Mouse (Mus musculus) thymus, adult 18-20 months (tissue): Measurements from ENCODE around the gene Synpo2.

Source experiments
- DNase-seq, 2 experiments: peaks; one replicate each; pipeline ENCODE4 v3.0.0; 2022; ENCODE audit warnings: mixed read lengths in 2 of 2

Gene Synpo2

GRCm38 (mm10) chr3:123235921-123236320, at the start of gene Synpo2:
Gene Synpo2, minus strand, starts transcription at chr3:123236149.
- no peak for DNase-seq

- DNase-seq = no peak
These were observed 49.7 kb upstream of the Synpo2 start for GRCm38 (mm10) chr3:123285649-123286048.

GRCm38 (mm10) chr3:123284284-123284683, 48.3 kb upstream of the Synpo2 start:
- DNase-seq = no peak

- no peak for DNase-seq
These were observed 47.1 kb upstream of the Synpo2 start for GRCm38 (mm10) chr3:123282866-123283615.

- DNase-seq = peak; percentile 34 to 43
These were observed 31.8 kb upstream of the Synpo2 start for GRCm38 (mm10) chr3:123267741-123268201.

GRCm38 (mm10) chr3:123266753-123267651, 31.1 kb upstream of the Synpo2 start, which contains the start of gene Sec24d:
Gene Sec24d, plus strand, starts transcription at chr3:123267455.
- peak; percentile 86 to 90 for DNase-seq

- no peak for DNase-seq
These were observed 28.8 kb upstream of the Synpo2 start for GRCm38 (mm10) chr3:123264706-123265105.

GRCm38 (mm10) chr3:123258709-123259108, 22.8 kb upstream of the Synpo2 start:
- DNase-seq = no peak

GRCm38 (mm10) chr3:123256181-123257101, 20.5 kb upstream of the Synpo2 start:
- DNase-seq = no peak

GRCm38 (mm10) chr3:123245646-123246045, 9.7 kb upstream of the Synpo2 start:
- no peak for DNase-seq

GRCm38 (mm10) chr3:123244376-123244775, 8.4 kb upstream of the Synpo2 start:
- no peak for DNase-seq

- DNase-seq = no peak
These were observed 1.5 kb upstream of the Synpo2 start for GRCm38 (mm10) chr3:123237446-123237845.

GRCm38 (mm10) chr3:123237039-123237438, 1.1 kb upstream of the Synpo2 start:
- no peak for DNase-seq

- no peak for DNase-seq
These were observed 454 bp downstream of the Synpo2 start for GRCm38 (mm10) chr3:123235495-123235894.

- no peak for DNase-seq
These were observed 1.6 kb downstream of the Synpo2 start for GRCm38 (mm10) chr3:123234191-123234836.

GRCm38 (mm10) chr3:123231639-123232038, 4.3 kb downstream of the Synpo2 start:
- DNase-seq = no peak

GRCm38 (mm10) chr3:123227276-123227675, 8.7 kb downstream of the Synpo2 start:
- DNase-seq = no peak

- no peak for DNase-seq
These were observed 17.3 kb downstream of the Synpo2 start for GRCm38 (mm10) chr3:123218646-123219045.

- DNase-seq = no peak
These were observed 27.1 kb downstream of the Synpo2 start for GRCm38 (mm10) chr3:123208891-123209290.

- no peak for DNase-seq
These were observed 28.6 kb downstream of the Synpo2 start for GRCm38 (mm10) chr3:123207386-123207785.

GRCm38 (mm10) chr3:123205485-123205884, 30.5 kb downstream of the Synpo2 start:
- no peak for DNase-seq

- no peak for DNase-seq
These were observed 30.9 kb downstream of the Synpo2 start for GRCm38 (mm10) chr3:123205065-123205464.
